Mouse (Mus musculus) brain, embryonic 14.5 days (tissue): ENCODE measurements around the gene Lipc. TPM values are rescaled to one million over a fixed set of nuclear protein-coding genes. Genes with fewer than 3 reads are reported as not detected.

Source experiments
- DNase-seq: peaks from one replicate; pipeline ENCODE4 v3.0.0-alpha.2; 2011; ENCODE audit warnings: low read depth
- CTCF ChIP-seq: fragments of 200-500 bp; IDR thresholded peaks from 2 replicates; pipeline ENCODE4 v1.5.1; 2012; ENCODE audit warnings: inconsistent platforms, mild to moderate bottlenecking, moderate library complexity, borderline replicate concordance; ENCODE audit not compliant: insufficient read depth, insufficient read length; ENCODE audit errors: extremely low read depth
- POLR2A ChIP-seq: fragments of 200-500 bp; IDR thresholded peaks from 2 replicates; pipeline ENCODE4 v1.6.1; 2012; ENCODE audit warnings: mild to moderate bottlenecking, inconsistent platforms, borderline replicate concordance; ENCODE audit not compliant: poor library complexity, insufficient read depth, insufficient read length, severe bottlenecking; ENCODE audit errors: extremely low read depth
- polyA plus RNA-seq: library from polyadenylated mRNA; depleted of rRNA; stranded (reverse); fragments of >200 nt; gene quantifications from 2 replicates; pipeline ENCODE4 v1.2.3, GENCODE M21; 2012

The Lipc gene
- polyA plus RNA-seq, 1 experiment, result 0.16 TPM

DNA sequence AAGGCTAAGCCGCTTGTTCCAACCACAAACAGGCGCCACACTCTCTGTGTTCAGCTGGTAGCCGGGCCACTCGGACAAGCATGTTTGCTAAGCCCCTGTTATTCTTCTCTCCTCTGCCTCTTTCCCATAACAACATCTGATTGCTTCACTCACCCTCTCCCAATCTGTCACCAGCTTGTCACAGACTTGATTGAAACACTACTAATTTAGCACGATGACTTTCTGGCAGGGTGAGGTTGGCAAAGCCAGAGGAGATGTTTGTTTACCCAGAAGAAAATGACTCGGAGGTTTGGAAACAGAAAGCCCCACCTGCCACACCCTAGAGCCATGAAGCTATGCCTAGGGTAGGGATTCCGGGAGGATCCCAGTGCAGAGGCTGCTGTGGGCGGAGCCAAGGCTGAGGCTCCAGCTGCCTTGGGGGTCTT lies 104.4 kb downstream of the Lipc start:
- DNase-seq, result peak; percentile 80
- no peak for TF ChIP-seq POLR2A
- no peak for TF ChIP-seq CTCF

- no peak for TF ChIP-seq POLR2A
- TF ChIP-seq CTCF, result 0 out of 2 replicates have a peak, but pooled peaks have one; percentile 6
- no peak for DNase-seq
Measured at GRCm38 (mm10) chr9:70843270-70843669, 108.8 kb downstream of the Lipc start.

- DNase-seq, result no peak
- TF ChIP-seq CTCF, result no peak
Measured at GRCm38 (mm10) chr9:70842300-70842941, 109.6 kb downstream of the Lipc start.

GRCm38 (mm10) chr9:70841426-70842215 lies 110.4 kb downstream of the Lipc start:
- no peak for DNase-seq
- TF ChIP-seq CTCF, result no peak

DNA sequence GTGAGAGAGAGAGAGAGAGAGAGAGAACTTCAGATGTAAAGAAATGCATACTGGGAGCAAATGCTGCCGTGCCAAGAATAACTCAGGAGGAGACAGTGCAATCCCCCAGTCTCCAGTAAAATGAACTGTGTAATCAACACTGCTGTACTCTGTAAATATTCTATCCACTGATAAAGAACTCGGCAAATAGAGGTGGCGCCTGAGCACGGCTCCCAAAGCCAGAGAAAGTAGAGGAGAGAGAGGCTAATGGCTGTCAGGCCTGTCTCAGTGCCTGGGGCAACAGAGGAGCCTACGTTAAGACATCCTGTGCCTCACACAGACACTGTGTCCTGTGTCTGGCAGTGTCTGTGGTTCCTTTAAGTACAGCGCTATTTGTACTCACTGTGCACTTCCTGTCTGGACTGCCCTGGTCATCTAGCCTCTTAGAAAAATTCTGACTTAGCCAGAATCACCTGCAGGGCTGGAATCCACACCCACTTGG lies 111.1 kb downstream of the Lipc start:
- TF ChIP-seq CTCF, result no peak
- TF ChIP-seq POLR2A, result no peak
- peak; percentile 25 for DNase-seq

GRCm38 (mm10) chr9:70838132-70838911 lies 113.7 kb downstream of the Lipc start:
- DNase-seq, result no peak

DNA sequence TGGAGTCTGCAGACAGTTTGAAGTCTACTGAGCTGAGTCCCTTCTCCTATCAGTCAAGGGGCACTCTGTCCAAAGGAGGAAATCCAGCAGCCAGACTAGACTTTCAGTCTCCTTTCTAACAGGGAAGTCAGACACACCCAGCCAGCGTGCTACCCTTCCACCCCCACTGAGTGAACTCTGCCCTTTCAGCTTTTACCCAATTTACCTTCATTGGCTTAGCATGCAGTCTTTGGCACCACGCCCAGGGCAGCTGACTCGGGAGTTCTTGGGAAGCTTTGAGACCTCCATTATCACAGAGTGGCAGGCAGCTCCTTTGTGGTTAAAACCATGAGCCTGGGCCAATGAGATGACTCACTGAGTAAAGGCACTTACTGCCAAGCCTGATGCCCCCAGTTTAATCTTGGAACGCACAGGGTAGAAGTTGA lies 117.3 kb downstream of the Lipc start:
- TF ChIP-seq CTCF (no peak), POLR2A (no peak)
- peak; percentile 68 for DNase-seq

More at GRCm38 (mm10) chr9:70838132-70838911, 113.7 kb downstream of the Lipc start:
- TF ChIP-seq CTCF (no peak), POLR2A (no peak)

DNA sequence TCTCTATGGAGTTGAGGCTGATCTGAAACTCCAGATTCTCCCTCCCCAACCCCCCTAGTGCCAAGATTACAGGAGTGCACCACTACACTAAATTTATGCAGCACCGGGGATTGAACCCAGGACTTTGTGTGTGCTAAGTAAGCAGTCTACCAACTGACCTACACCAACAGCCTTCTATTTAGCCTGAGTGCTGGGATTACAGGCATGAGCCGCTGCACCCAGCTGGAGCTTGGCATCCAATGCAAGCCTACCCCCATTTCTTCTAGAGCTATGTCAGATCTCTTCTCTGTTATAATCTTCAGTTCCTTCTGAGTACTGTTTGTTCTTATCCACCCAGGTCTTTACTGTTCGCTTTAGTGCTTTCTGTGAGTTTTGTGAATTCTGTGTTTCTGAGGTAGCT lies 117.8 kb downstream of the Lipc start:
- no peak for DNase-seq
- no peak for TF ChIP-seq POLR2A
- TF ChIP-seq CTCF, result no peak

DNA sequence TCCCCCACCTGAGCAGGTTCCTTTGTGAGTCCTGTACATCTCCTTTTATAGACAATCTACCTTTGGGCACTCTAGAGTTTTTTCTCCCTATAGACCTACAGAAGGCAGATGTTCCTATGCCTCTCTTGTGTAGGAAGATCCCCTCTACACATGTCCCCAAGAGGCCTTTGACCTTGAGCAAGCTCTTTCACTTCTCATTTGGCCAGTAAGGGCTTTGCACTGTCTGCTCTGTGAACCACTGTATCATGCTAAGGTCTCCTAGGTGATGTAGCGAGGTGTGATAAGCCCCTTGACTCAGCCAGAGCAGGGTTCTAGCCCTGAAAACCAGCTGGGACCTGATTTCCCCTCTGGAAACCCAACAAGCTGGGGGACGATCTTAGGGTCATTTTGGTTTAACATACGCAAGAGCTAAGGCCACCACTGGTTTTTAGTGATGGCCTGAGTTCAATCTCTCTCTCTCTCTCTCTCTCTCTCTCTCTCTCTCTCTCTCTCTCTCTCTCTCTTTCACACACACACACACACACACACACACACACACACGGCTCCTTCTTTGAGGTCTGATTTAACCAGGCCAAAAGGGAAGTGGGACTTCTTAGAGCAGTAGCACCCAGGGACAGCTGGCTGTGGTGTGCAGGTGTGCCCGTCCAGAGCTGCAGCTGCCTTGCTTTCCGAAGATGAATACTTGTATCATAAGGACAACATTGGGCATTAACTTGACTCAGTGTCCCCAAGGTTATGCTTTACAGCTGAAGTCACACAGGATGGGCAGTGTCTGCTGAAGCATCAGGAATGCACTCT lies 118.7 kb downstream of the Lipc start:
- no peak for TF ChIP-seq CTCF
- TF ChIP-seq POLR2A, result no peak
- DNase-seq, result no peak

DNA sequence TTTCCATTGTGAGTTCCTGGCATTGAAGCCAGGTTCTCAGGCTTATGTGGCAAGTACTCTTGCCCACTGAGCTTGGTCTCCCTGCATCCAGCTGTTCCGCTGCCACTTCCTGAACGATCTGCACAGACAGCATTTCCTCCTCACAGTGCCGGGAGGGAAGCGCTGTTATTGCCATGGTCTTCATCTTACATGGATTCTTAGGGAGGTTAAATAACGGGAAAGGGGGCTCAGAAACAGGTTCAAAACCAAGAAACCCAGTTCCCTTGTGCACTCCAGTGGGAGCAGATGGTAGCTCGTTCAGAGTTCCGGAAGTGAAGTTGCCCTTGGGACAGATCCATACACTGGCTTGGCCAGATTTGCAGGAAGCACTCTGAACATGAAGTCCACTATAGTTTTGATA lies 119.8 kb downstream of the Lipc start:
- DNase-seq, result no peak
- no peak for TF ChIP-seq CTCF
- no peak for TF ChIP-seq POLR2A

GRCm38 (mm10) chr9:70830844-70831529 lies 121.0 kb downstream of the Lipc start:
- TF ChIP-seq POLR2A (no peak), CTCF (no peak)

More at GRCm38 (mm10) chr9:70830844-70831529, 121.0 kb downstream of the Lipc start:
- no peak for DNase-seq
